Mouse (Mus musculus) forebrain, embryonic 11.5 days (tissue): ENCODE measurements at regions not wholly inside any gene's neighbourhood (a gene's known extent, or its start where the extent isn't known, plus 50 kb on each side); places are given as distances from the start of the nearest gene placed in this dataset.
A peak's percentile ranks its signal among the peaks of the same experiment; 100 is the strongest.

Experiments
- ATAC-seq: fragments of 200-750 bp; cut with Nextera tagmentation; replicated peaks from 2 replicates; pipeline ENCODE4 v1.8.0; 2017; ENCODE audit warnings: moderate TSS enrichment; ENCODE audit not compliant: low FRiP score
- DNase-seq: peaks from one replicate; pipeline ENCODE4 v3.0.0-alpha.2; 2017; ENCODE audit warnings: low spot score
- H3K27ac ChIP-seq: fragments of 300-500 bp; sonication (generic); 2 replicates; pipeline ENCODE4 v1.5.1; 2014; ENCODE audit warnings: low read depth, low read length
- H3K27me3 ChIP-seq: fragments of 300-500 bp; sonication (generic); 2 replicates; pipeline ENCODE4 v1.6.1; 2014; ENCODE audit warnings: mild to moderate bottlenecking, low read length, mixed read lengths; ENCODE audit not compliant: control insufficient read depth, insufficient read depth
- H3K36me3 ChIP-seq: fragments of 300-500 bp; sonication (generic); 2 replicates; pipeline ENCODE4 v1.6.1; 2014; ENCODE audit warnings: mild to moderate bottlenecking, low read length, moderate library complexity, mixed read lengths; ENCODE audit not compliant: control insufficient read depth, insufficient read depth
- H3K4me1 ChIP-seq: fragments of 300-500 bp; sonication (generic); replicated peaks from 2 replicates; pipeline ENCODE4 v1.6.1; 2014; ENCODE audit warnings: low read length, mixed read lengths; ENCODE audit not compliant: control insufficient read depth, insufficient read depth
- H3K4me2 ChIP-seq: fragments of 300-500 bp; sonication (generic); 2 replicates; pipeline ENCODE4 v1.6.1; 2014; ENCODE audit warnings: low read depth, mild to moderate bottlenecking, low read length, moderate library complexity, mixed read lengths; ENCODE audit not compliant: severe bottlenecking
- H3K4me3 ChIP-seq: fragments of 300-500 bp; sonication (generic); 2 replicates; pipeline ENCODE4 v1.5.1; 2014; ENCODE audit warnings: low read depth, low read length
- H3K9ac ChIP-seq: fragments of 300-500 bp; sonication (generic); 2 replicates; pipeline ENCODE4 v1.6.1; 2014; ENCODE audit warnings: low read length
- H3K9me3 ChIP-seq: fragments of 300-500 bp; sonication (generic); 2 replicates; pipeline ENCODE4 v1.6.1; 2016; ENCODE audit warnings: low read length, mixed read lengths; ENCODE audit not compliant: control insufficient read depth
- WGBS: fragments of 180-500 bp; shearing (Covaris S2); extraction: QIAGEN DNeasy Blood & Tissue Kit; methylation state at CpG from one replicate; pipeline ENCODE4 v1.1.7; 2014; 5-methylcytosine and 5-hydroxymethylcytosine counted together

- DNase-seq (no peak), ATAC-seq (no peak)
- no peaks in the 10 kb centered on the region for H3K27me3 ChIP-seq
- no peak overlapping the region for H3K4me3 ChIP-seq
- no peaks in the 10 kb centered on the region for H3K36me3 ChIP-seq
- H3K9ac ChIP-seq = no peak overlapping the region
- H3K9me3 ChIP-seq = no peaks in the 10 kb centered on the region
- WGBS = 62% methylated on average over 5 of the region's 5 CpGs
- no peak overlapping the region for H3K27ac ChIP-seq
- no peak overlapping the region for H3K4me2 ChIP-seq
- H3K4me1 ChIP-seq = no peaks in the 10 kb centered on the region
Observed at GRCm38 (mm10) chrX:60750456-60750855, 142.8 kb downstream of the Sox3 start.

- WGBS = 54% methylated on average over 3 of the region's 3 CpGs
- no peak for DNase-seq
- no peak for ATAC-seq
Observed at GRCm38 (mm10) chrX:60743971-60744370, 149.3 kb downstream of the Sox3 start.

GRCm38 (mm10) chrX:60743020-60743707, 150.1 kb downstream of the Sox3 start:
- 45% methylated on average over 3 of the region's 3 CpGs for WGBS
- no peaks in the 10 kb centered on the region for H3K36me3 ChIP-seq
- DNase-seq (no peak), ATAC-seq (no peak)
- H3K27me3 ChIP-seq = no peaks in the 10 kb centered on the region
- H3K4me1 ChIP-seq = no peaks in the 10 kb centered on the region
- no peak overlapping the region for H3K27ac ChIP-seq
- no peak overlapping the region for H3K4me3 ChIP-seq
- H3K4me2 ChIP-seq = no peak overlapping the region
- no peak overlapping the region for H3K9ac ChIP-seq
- no peaks in the 10 kb centered on the region for H3K9me3 ChIP-seq

More at GRCm38 (mm10) chrX:60743971-60744370, 149.3 kb downstream of the Sox3 start:
- H3K9me3 ChIP-seq = no peaks in the 10 kb centered on the region
- H3K4me1 ChIP-seq = no peaks in the 10 kb centered on the region
- H3K9ac ChIP-seq = no peak overlapping the region
- H3K27me3 ChIP-seq = no peaks in the 10 kb centered on the region
- no peak overlapping the region for H3K27ac ChIP-seq
- H3K36me3 ChIP-seq = no peaks in the 10 kb centered on the region
- no peak overlapping the region for H3K4me2 ChIP-seq
- H3K4me3 ChIP-seq = no peak overlapping the region

- H3K27ac ChIP-seq = no peak overlapping the region
- 29% methylated on average over 13 of the region's 13 CpGs for WGBS
- no peak overlapping the region for H3K9ac ChIP-seq
- H3K4me1 ChIP-seq = peaks cover 2% of the 10 kb centered on the region; the same call in 1 of the 2 replicates
- no peak overlapping the region for H3K4me2 ChIP-seq
- H3K4me3 ChIP-seq = no peak overlapping the region
- H3K27me3 ChIP-seq = no peaks in the 10 kb centered on the region
- no peaks in the 10 kb centered on the region for H3K36me3 ChIP-seq
- peak; percentile 86 for ATAC-seq
- peak; percentile 53 for DNase-seq
- no peaks in the 10 kb centered on the region for H3K9me3 ChIP-seq
Observed at GRCm38 (mm10) chrX:60719428-60720151, 127.1 kb upstream of the Atp11c start.

- Histone ChIP-seq H3K4me1 (peaks cover 2% of the 10 kb centered on the region; the same call in 1 of the 2 replicates), H3K9ac (no peak overlapping the region), H3K9me3 (no peaks in the 10 kb centered on the region), H3K4me2 (peak overlapping the region; percentile 35; the same call in 1 of the 2 replicates), H3K27me3 (no peaks in the 10 kb centered on the region), H3K36me3 (no peaks in the 10 kb centered on the region), H3K4me3 (no peak overlapping the region), H3K27ac (no peak overlapping the region)
- 29% methylated on average over 6 of the region's 6 CpGs for WGBS
- ATAC-seq (no peak), DNase-seq (no peak)
Observed at GRCm38 (mm10) chrX:60718794-60719193, 126.3 kb upstream of the Atp11c start.

GRCm38 (mm10) chrX:60718156-60718769, 125.8 kb upstream of the Atp11c start:
- Histone ChIP-seq H3K36me3 (no peaks in the 10 kb centered on the region), H3K27ac (no peak overlapping the region), H3K4me1 (peaks cover 2% of the 10 kb centered on the region; the same call in 1 of the 2 replicates), H3K9ac (no peak overlapping the region), H3K4me3 (no peak overlapping the region), H3K9me3 (no peaks in the 10 kb centered on the region), H3K27me3 (no peaks in the 10 kb centered on the region), H3K4me2 (peak overlapping the region; percentile 35; the same call in 1 of the 2 replicates)
- ATAC-seq (no peak), DNase-seq (no peak)
- WGBS = 25% methylated on average over 11 of the region's 11 CpGs

- Histone ChIP-seq H3K4me1 (no peaks in the 10 kb centered on the region), H3K27me3 (no peaks in the 10 kb centered on the region), H3K9ac (no peak overlapping the region), H3K36me3 (no peaks in the 10 kb centered on the region), H3K9me3 (no peaks in the 10 kb centered on the region), H3K4me3 (no peak overlapping the region), H3K4me2 (no peak overlapping the region), H3K27ac (no peak overlapping the region)
- DNase-seq (no peak), ATAC-seq (no peak; the same call in 1 of the 2 replicates)
- 43% methylated on average over 7 of the region's 7 CpGs for WGBS
Observed at GRCm38 (mm10) chrX:60681036-60681706, 88.7 kb upstream of the Atp11c start.

GRCm38 (mm10) chrX:60644726-60645318, 52.3 kb upstream of the Atp11c start:
- H3K27me3 ChIP-seq = no peaks in the 10 kb centered on the region
- no peak overlapping the region for H3K4me3 ChIP-seq
- H3K4me2 ChIP-seq = peak overlapping the region; percentile 18; the same call in 1 of the 2 replicates
- 31% methylated on average over 10 of the region's 10 CpGs for WGBS
- no peak overlapping the region for H3K9ac ChIP-seq
- peak; percentile 49 for DNase-seq
- peak; percentile 65 for ATAC-seq
- no peaks in the 10 kb centered on the region for H3K9me3 ChIP-seq
- no peaks in the 10 kb centered on the region for H3K4me1 ChIP-seq
- H3K36me3 ChIP-seq = no peaks in the 10 kb centered on the region
- H3K27ac ChIP-seq = no peak overlapping the region
